Mouse (Mus musculus) lung, adult 2 months (tissue): ENCODE measurements around the gene Fhl3.

Experiments used
- CTCF ChIP-seq: fragments of 200-500 bp; IDR thresholded peaks from 2 replicates; pipeline ENCODE4 v1.5.1; 2011; ENCODE audit warnings: mild to moderate bottlenecking, low read length, control low read depth; ENCODE audit not compliant: insufficient read depth
- POLR2A ChIP-seq: fragments of 200-500 bp; IDR thresholded peaks from 2 replicates; pipeline ENCODE4 v1.6.1; 2011; ENCODE audit warnings: low read depth, mild to moderate bottlenecking, control low read depth, low read length, borderline replicate concordance; ENCODE audit errors: extremely low read depth

DNA sequence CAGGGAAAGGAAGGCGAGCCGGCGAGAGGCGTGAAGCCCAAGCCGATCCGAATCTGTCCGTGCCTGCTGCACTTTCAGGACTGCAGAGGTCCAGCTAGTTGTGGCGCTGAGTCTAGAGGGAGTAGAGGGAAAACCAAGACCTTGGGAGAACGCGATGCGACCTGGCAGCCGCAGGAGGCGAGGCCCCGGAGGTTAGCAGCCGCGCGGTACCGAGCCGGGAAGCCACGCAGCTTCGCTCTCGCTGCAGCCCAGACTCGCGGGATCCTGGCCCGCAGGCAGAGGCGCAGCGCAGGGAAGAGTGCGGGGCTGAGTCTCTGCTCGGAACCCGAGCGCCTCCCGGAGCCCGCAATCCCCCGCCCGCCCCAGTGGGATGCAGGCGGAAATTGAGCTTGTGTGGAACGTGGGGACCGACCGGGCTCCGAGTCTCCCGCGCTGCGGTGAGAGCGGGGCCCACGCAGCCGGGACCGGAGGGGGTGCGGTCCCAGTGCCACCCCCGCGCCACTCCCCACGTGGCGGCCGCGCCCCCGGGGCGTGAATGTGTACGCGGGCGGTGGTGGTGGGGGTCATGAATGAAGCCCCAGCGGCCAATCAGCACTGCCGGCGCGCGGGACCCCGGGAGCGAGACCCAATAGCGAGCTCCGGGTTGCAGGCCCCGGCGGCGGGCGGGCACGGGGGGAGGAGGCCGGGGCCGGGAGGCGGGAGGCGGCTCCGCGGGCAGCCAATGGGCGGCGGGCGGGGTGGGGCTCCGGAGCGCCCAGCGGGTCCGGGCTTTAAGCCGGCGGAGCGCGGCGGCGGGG lies 43.4 kb upstream of the Fhl3 start:
- TF ChIP-seq POLR2A (no peak), CTCF (no peak)
